Mouse (Mus musculus) G1E (cell line): ENCODE measurements around the gene Astn1.

Source experiments
- CTCF ChIP-seq: IDR thresholded peaks from 2 replicates; pipeline ENCODE4 v1.5.1; 2012; ENCODE audit warnings: low read depth, low read length, inconsistent platforms, mixed read lengths
- GATA1 ChIP-seq: IDR thresholded peaks from 2 replicates; pipeline ENCODE4 v1.6.1; 2012; ENCODE audit warnings: borderline replicate concordance, low read length, inconsistent platforms, mixed read lengths
- GATA2 ChIP-seq: IDR thresholded peaks from 2 replicates; pipeline ENCODE4 v1.6.1; 2012; ENCODE audit warnings: low read depth, low read length, inconsistent platforms, borderline replicate concordance
- POLR2AphosphoS5 ChIP-seq: IDR thresholded peaks from 2 replicates; pipeline ENCODE4 v1.6.1; 2012; ENCODE audit warnings: low read depth, low read length, inconsistent platforms; ENCODE audit not compliant: insufficient replicate concordance
- TAL1 ChIP-seq: conservative IDR thresholded peaks from 2 replicates; pipeline ENCODE4 v1.6.1; 2012; ENCODE audit warnings: low read depth, low read length, inconsistent platforms, mixed read lengths

DNA sequence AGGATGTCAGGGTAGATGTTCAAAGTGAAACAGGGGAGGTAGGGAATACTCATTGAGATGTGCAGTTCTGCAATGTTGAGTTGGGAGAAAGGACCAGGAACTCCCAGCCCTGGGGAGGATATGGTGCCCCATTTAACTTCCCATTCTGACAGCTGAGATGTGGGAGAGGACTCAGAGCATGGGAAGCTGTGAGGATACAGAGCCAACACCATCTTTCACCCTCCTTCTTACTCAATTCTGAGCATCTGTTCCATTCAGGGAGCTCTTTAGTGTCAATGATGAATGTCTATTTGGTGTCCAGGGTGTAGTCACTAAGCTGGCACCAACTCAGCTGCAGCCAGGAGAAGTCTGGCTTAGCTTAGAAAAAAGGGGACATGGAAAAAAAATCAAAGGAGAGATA, 219.7 kb downstream of the Astn1 start:
- TF ChIP-seq CTCF (no peak), POLR2AphosphoS5 (no peak), GATA1 (no peak), TAL1 (no peak), GATA2 (no peak)
